Mouse (Mus musculus) heart, embryonic 12.5 days (tissue): ENCODE data around the gene BC030867. TPM values are rescaled to one million over a fixed set of nuclear protein-coding genes. Genes with fewer than 3 reads are reported as not detected.
A peak's percentile ranks its signal among the peaks of the same experiment; 100 is the strongest.

ENCODE experiments used
- ATAC-seq: fragments of 200-750 bp; cut with Nextera tagmentation; 2 replicates; pipeline ENCODE4 v1.8.0; 2017; ENCODE audit warnings: moderate TSS enrichment, moderate library complexity; ENCODE audit not compliant: insufficient number of reproducible peaks, low FRiP score
- H3K27ac ChIP-seq: fragments of 300-500 bp; sonication (generic); 2 replicates; pipeline ENCODE4 v1.5.1; 2016; ENCODE audit warnings: mild to moderate bottlenecking, moderate library complexity; ENCODE audit not compliant: poor library complexity, severe bottlenecking
- H3K27me3 ChIP-seq: fragments of 300-500 bp; sonication (generic); replicated peaks from 2 replicates; pipeline ENCODE4 v1.6.1; 2016; ENCODE audit warnings: mild to moderate bottlenecking, moderate library complexity
- H3K36me3 ChIP-seq: fragments of 300-500 bp; sonication (generic); 2 replicates; pipeline ENCODE4 v1.6.1; 2016; ENCODE audit warnings: mild to moderate bottlenecking, moderate library complexity
- H3K4me1 ChIP-seq: fragments of 300-500 bp; sonication (generic); replicated peaks from 2 replicates; pipeline ENCODE4 v1.6.1; 2016; ENCODE audit warnings: mild to moderate bottlenecking
- H3K4me2 ChIP-seq: fragments of 300-500 bp; sonication (generic); 2 replicates; pipeline ENCODE4 v1.6.1; 2016; ENCODE audit warnings: mild to moderate bottlenecking, moderate library complexity
- H3K4me3 ChIP-seq: fragments of 300-500 bp; sonication (generic); 2 replicates; pipeline ENCODE4 v1.5.1; 2016; ENCODE audit warnings: mild to moderate bottlenecking
- H3K9ac ChIP-seq: fragments of 300-500 bp; sonication (generic); 2 replicates; pipeline ENCODE4 v1.6.1; 2016; ENCODE audit warnings: mild to moderate bottlenecking, moderate library complexity
- H3K9me3 ChIP-seq: fragments of 300-500 bp; sonication (generic); replicated peaks from 2 replicates; pipeline ENCODE4 v1.6.1; 2016; ENCODE audit warnings: mild to moderate bottlenecking, moderate library complexity
- WGBS: fragments of 180-500 bp; shearing (Covaris S2); methylation state at CpG from one replicate; pipeline ENCODE4 v1.1.7; 2016; 5-methylcytosine and 5-hydroxymethylcytosine counted together
- polyA plus RNA-seq: library from polyadenylated mRNA; unstranded; fragments of >200 nt; fragmentation: Nextera tagmentation; extraction: Ambion mirVana; gene quantifications from 2 replicates; pipeline ENCODE4 v1.2.1, GENCODE M21; 2016

BC030867 gene
- 14.0 and 14.3 TPM in 2 replicates for polyA plus RNA-seq

- Histone ChIP-seq H3K36me3 (peaks cover 16% of the 10 kb centered on the region), H3K27ac (peak within 1 kb of the TSS; percentile 54; the same call in 1 of the 2 replicates), H3K4me2 (peak within 1 kb of the TSS; percentile 98), H3K9me3 (no peaks in the 10 kb centered on the region), H3K9ac (peak within 1 kb of the TSS; percentile 93), H3K4me3 (peak within 1 kb of the TSS; percentile 90), H3K4me1 (peaks cover 31% of the 10 kb centered on the region), H3K27me3 (no peaks in the 10 kb centered on the region)
- ATAC-seq: peak; percentile 56
- under 1% methylated on average over 41 of the region's 41 CpGs for WGBS
These were observed at the start of gene BC030867 for GRCm38 (mm10) chr11:102248630-102249230. TSS of gene BC030867 (plus strand) at chr11:102248882.

- WGBS: 62% methylated on average over 9 of the region's 9 CpGs
- peaks cover 99% of the 10 kb centered on the region for H3K36me3 ChIP-seq
These were observed 48.8 kb upstream of the BC030867 start for GRCm38 (mm10) chr11:102199856-102200255.

GRCm38 (mm10) chr11:102201408-102201821, 47.3 kb upstream of the BC030867 start:
- H3K36me3 ChIP-seq: peaks cover 99% of the 10 kb centered on the region
- WGBS: 83% methylated on average over 12 of the region's 12 CpGs
- ATAC-seq: no peak

More at GRCm38 (mm10) chr11:102199856-102200255, 48.8 kb upstream of the BC030867 start:
- H3K27ac ChIP-seq: no peak overlapping the region
- no peak overlapping the region for H3K9ac ChIP-seq
- H3K4me2 ChIP-seq: no peak overlapping the region
- H3K4me1 ChIP-seq: peaks cover 22% of the 10 kb centered on the region
- no peaks in the 10 kb centered on the region for H3K27me3 ChIP-seq
- H3K9me3 ChIP-seq: no peaks in the 10 kb centered on the region
- no peak overlapping the region for H3K4me3 ChIP-seq
- no peak for ATAC-seq

GRCm38 (mm10) chr11:102206481-102206880, 42.2 kb upstream of the BC030867 start:
- no peak for ATAC-seq
- Histone ChIP-seq H3K9me3 (no peaks in the 10 kb centered on the region), H3K36me3 (peaks cover 56% of the 10 kb centered on the region), H3K4me2 (no peak overlapping the region), H3K27me3 (no peaks in the 10 kb centered on the region), H3K27ac (no peak overlapping the region), H3K9ac (peak overlapping the region; percentile 55), H3K4me1 (peaks cover 76% of the 10 kb centered on the region), H3K4me3 (no peak overlapping the region)
- WGBS: 71% methylated on average over 30 of the region's 30 CpGs

More at GRCm38 (mm10) chr11:102201408-102201821, 47.3 kb upstream of the BC030867 start:
- Histone ChIP-seq H3K9me3 (no peaks in the 10 kb centered on the region), H3K27ac (no peak overlapping the region), H3K9ac (no peak overlapping the region), H3K4me2 (no peak overlapping the region), H3K4me1 (peaks cover 27% of the 10 kb centered on the region), H3K4me3 (no peak overlapping the region), H3K27me3 (no peaks in the 10 kb centered on the region)

- Histone ChIP-seq H3K9ac (peak overlapping the region; percentile 41), H3K4me2 (peak overlapping the region; percentile 42), H3K27me3 (no peaks in the 10 kb centered on the region), H3K9me3 (no peaks in the 10 kb centered on the region), H3K36me3 (peaks cover 47% of the 10 kb centered on the region), H3K27ac (peak overlapping the region; percentile 69), H3K4me1 (peaks cover 92% of the 10 kb centered on the region), H3K4me3 (no peak overlapping the region)
- ATAC-seq: peak; percentile 22; the same call in 1 of the 2 replicates
- 42% methylated on average over 11 of the region's 11 CpGs for WGBS
These were observed 40.6 kb upstream of the BC030867 start for GRCm38 (mm10) chr11:102207825-102208777.

- peak overlapping the region; percentile 6; the same call in 1 of the 2 replicates for H3K4me2 ChIP-seq
- ATAC-seq: no peak
- no peaks in the 10 kb centered on the region for H3K27me3 ChIP-seq
- peaks cover 40% of the 10 kb centered on the region for H3K36me3 ChIP-seq
- 43% methylated on average over 2 of the region's 4 CpGs for WGBS
- H3K9ac ChIP-seq: peak overlapping the region; percentile 10; the same call in 1 of the 2 replicates
- peaks cover 95% of the 10 kb centered on the region for H3K4me1 ChIP-seq
- no peak overlapping the region for H3K4me3 ChIP-seq
- peak overlapping the region; percentile 69 for H3K27ac ChIP-seq
- H3K9me3 ChIP-seq: no peaks in the 10 kb centered on the region
These were observed 39.8 kb upstream of the BC030867 start for GRCm38 (mm10) chr11:102208846-102209245.

GRCm38 (mm10) chr11:102209742-102210141, 38.9 kb upstream of the BC030867 start:
- 0 out of 2 replicates have a peak overlapping the region, but pooled peaks have one; percentile 10 for H3K9ac ChIP-seq
- H3K27ac ChIP-seq: peak overlapping the region; percentile 69; the same call in 1 of the 2 replicates
- ATAC-seq: no peak
- no peak overlapping the region for H3K4me2 ChIP-seq
- peaks cover 31% of the 10 kb centered on the region for H3K36me3 ChIP-seq
- no peaks in the 10 kb centered on the region for H3K9me3 ChIP-seq
- peaks cover 95% of the 10 kb centered on the region for H3K4me1 ChIP-seq
- no peaks in the 10 kb centered on the region for H3K27me3 ChIP-seq
- H3K4me3 ChIP-seq: no peak overlapping the region
- 20% methylated on average over 2 of the region's 2 CpGs for WGBS

GRCm38 (mm10) chr11:102210185-102210584, 38.5 kb upstream of the BC030867 start:
- WGBS: 58% methylated on average over 3 of the region's 3 CpGs
- ATAC-seq: no peak
- no peaks in the 10 kb centered on the region for H3K27me3 ChIP-seq
- H3K4me1 ChIP-seq: peaks cover 95% of the 10 kb centered on the region
- H3K4me2 ChIP-seq: no peak overlapping the region
- peaks cover 27% of the 10 kb centered on the region for H3K36me3 ChIP-seq
- H3K27ac ChIP-seq: no peak overlapping the region
- no peak overlapping the region for H3K4me3 ChIP-seq
- no peaks in the 10 kb centered on the region for H3K9me3 ChIP-seq
- H3K9ac ChIP-seq: no peak overlapping the region

- 55% methylated on average over 5 of the region's 5 CpGs for WGBS
- Histone ChIP-seq H3K36me3 (peaks cover 18% of the 10 kb centered on the region), H3K27me3 (no peaks in the 10 kb centered on the region), H3K4me3 (no peak overlapping the region), H3K4me2 (no peak overlapping the region), H3K9ac (no peak overlapping the region), H3K4me1 (peaks cover 97% of the 10 kb centered on the region), H3K27ac (0 out of 2 replicates have a peak overlapping the region, but pooled peaks have one; percentile 12), H3K9me3 (no peaks in the 10 kb centered on the region)
- ATAC-seq: no peak
These were observed 37.7 kb upstream of the BC030867 start for GRCm38 (mm10) chr11:102211011-102211410.

GRCm38 (mm10) chr11:102211936-102212341, 36.7 kb upstream of the BC030867 start:
- H3K4me2 ChIP-seq: peak overlapping the region; percentile 27; the same call in 1 of the 2 replicates
- no peaks in the 10 kb centered on the region for H3K27me3 ChIP-seq
- H3K9ac ChIP-seq: no peak overlapping the region
- 0 out of 2 replicates have a peak, but pooled peaks cover 9% of the 10 kb centered on the region for H3K36me3 ChIP-seq
- H3K9me3 ChIP-seq: no peaks in the 10 kb centered on the region
- ATAC-seq: no peak
- peaks cover 96% of the 10 kb centered on the region for H3K4me1 ChIP-seq
- peak overlapping the region; percentile 53 for H3K27ac ChIP-seq
- H3K4me3 ChIP-seq: no peak overlapping the region
- 57% methylated on average over 18 of the region's 18 CpGs for WGBS
